Comparison of ENCODE assay signal across 8 mouse cellular contexts in the genomic region with DNA sequence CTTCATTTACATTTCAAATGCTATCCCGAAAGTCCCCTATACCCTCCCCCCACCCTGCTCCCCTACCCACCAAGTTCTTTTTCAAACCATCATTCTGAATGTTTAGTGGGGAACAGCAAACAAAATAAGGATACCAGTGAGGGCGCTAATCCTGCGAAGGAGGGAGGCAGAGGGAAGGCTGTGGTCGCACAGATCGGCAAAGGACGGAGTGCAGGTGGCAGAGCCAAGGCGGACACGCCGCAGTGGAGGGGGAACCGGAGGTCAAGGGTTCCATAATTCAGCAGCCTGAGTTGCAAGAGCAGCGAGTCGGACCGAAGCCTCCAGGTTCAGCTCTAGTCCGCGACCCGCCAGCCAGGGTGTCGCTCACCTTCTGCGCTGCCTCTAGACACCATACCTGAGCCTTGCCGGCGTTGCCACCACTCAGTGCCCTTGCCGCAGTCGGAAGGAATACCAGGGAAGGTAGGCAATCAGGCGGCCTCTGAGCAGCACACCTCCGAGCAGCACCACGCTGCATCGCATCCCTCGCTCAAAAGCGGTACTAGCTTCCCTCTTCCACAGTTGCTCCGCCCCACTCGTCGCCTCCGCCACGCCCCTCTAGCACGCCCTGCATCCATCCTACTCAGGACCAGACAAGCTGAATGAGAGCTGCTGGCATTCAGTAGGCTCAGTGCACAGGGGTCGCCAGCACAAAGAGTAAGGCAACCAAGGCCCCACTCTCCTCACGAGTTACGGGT.
DNase-seq lines count a peak whose midpoint lies in the region; ATAC-seq and TF ChIP-seq lines count a peak whose summit lies in the region.

No protein-coding gene starts in this region.

- no peaks in the 10 kb centered on the region for H3K27me3 ChIP-seq in hindbrain, embryonic 12.5 days

- peak overlapping the region; percentile 50 for H3K4me3 ChIP-seq in hindbrain, embryonic 12.5 days
- no peak overlapping the region for H3K4me3 ChIP-seq in lung, adult 2 months (replicated peaks; ENCODE audit: extremely low read depth, low read depth, low read length)

- no peaks in the 10 kb centered on the region for H3K9me3 ChIP-seq in hindbrain, embryonic 12.5 days (replicated peaks)

- TF ChIP-seq POLR2A in lung, adult 2 months (IDR thresholded peaks at IDR 0.05; ENCODE audit: borderline replicate concordance, extremely low read depth, low read depth, low read length), result no peak

- H3K36me3 ChIP-seq in hindbrain, embryonic 12.5 days, result no peaks in the 10 kb centered on the region

- no peak overlapping the region for H3K27ac ChIP-seq in hindbrain, embryonic 12.5 days

- ATAC-seq in hindbrain, embryonic 12.5 days (ENCODE audit: low FRiP score), result peak; percentile 98

- WGBS in hindbrain, embryonic 12.5 days, result 2% methylated on average over 37 of the region's 37 CpGs
- WGBS in lung, adult 2 months, result 6% methylated on average over 37 of the region's 37 CpGs

- no peak for TF ChIP-seq CTCF in lung, adult 2 months (IDR thresholded peaks at IDR 0.05; ENCODE audit: insufficient read depth, low read length)

- peak overlapping the region; percentile 90 for H3K4me2 ChIP-seq in hindbrain, embryonic 12.5 days (replicated peaks)

- no peaks in the 10 kb centered on the region for H3K4me1 ChIP-seq in hindbrain, embryonic 12.5 days
- no peaks in the 10 kb centered on the region for H3K4me1 ChIP-seq in lung, adult 2 months (ENCODE audit: control insufficient read depth, insufficient read depth, low read length)

- peak overlapping the region; percentile 53 for H3K9ac ChIP-seq in hindbrain, embryonic 12.5 days

- DNase-seq in kidney, postnatal 4 days, result peak; percentile 2 to 14
- DNase-seq in kidney, adult 9 months, result no peak
- peak; percentile 76 for DNase-seq in embryo, embryonic 10.5 days (ENCODE audit: low spot score)
- DNase-seq in left cerebral cortex, postnatal 4 days, result peak; percentile 65
- DNase-seq in retina, embryonic 14.5 days (ENCODE audit: low spot score), result peak; percentile 71
- DNase-seq in urinary bladder, postnatal 10 days (ENCODE audit: low spot score), result no peak
- no peak for DNase-seq in lung, adult 2 months

- intact Hi-C loops in left cerebral cortex, postnatal 4 days (cut with DNase I), result no loop called here

Comparison
In these comparisons a context has a peak if more than half of its experiments do, and no peak if none do; other contexts are left out.
1. DNase-seq: peak in kidney, postnatal 4 days (2 of 2), embryo, embryonic 10.5 days (single experiment), left cerebral cortex, postnatal 4 days (single experiment) and retina, embryonic 14.5 days (single experiment); none in kidney, adult 9 months (single experiment), urinary bladder, postnatal 10 days (single experiment) and lung, adult 2 months (single experiment).